Mouse (Mus musculus) embryonic facial prominence, embryonic 10.5 days (tissue): ENCODE data around the gene Kdm7a. TPM values are rescaled to one million over a fixed set of nuclear protein-coding genes. Genes with fewer than 3 reads are reported as not detected.

Experiments used
- DNase-seq: peaks from one replicate; pipeline ENCODE4 v3.0.0-alpha.2; 2017; ENCODE audit warnings: low spot score
- H3K27ac ChIP-seq: fragments of 300-500 bp; sonication (generic); replicated peaks from 2 replicates; pipeline ENCODE4 v1.5.1; 2016; ENCODE audit warnings: mild to moderate bottlenecking
- H3K27me3 ChIP-seq: fragments of 300-500 bp; sonication (generic); replicated peaks from 2 replicates; pipeline ENCODE4 v1.6.1; 2016; ENCODE audit warnings: low read depth, mild to moderate bottlenecking; ENCODE audit not compliant: poor library complexity, severe bottlenecking
- H3K36me3 ChIP-seq: fragments of 300-500 bp; sonication (generic); replicated peaks from 2 replicates; pipeline ENCODE4 v1.6.1; 2016; ENCODE audit warnings: mild to moderate bottlenecking, moderate library complexity
- H3K4me1 ChIP-seq: fragments of 300-500 bp; sonication (generic); 2 replicates; pipeline ENCODE4 v1.6.1; 2016
- H3K4me3 ChIP-seq: fragments of 300-500 bp; sonication (generic); 2 replicates; pipeline ENCODE4 v1.5.1; 2016; ENCODE audit warnings: mild to moderate bottlenecking, moderate library complexity
- H3K9me3 ChIP-seq: fragments of 300-500 bp; sonication (generic); 2 replicates; pipeline ENCODE4 v1.6.1; 2016; ENCODE audit warnings: mild to moderate bottlenecking
- WGBS: fragments of 180-500 bp; shearing (Covaris S2); methylation state at CpG from one replicate; pipeline ENCODE4 v1.1.7; 2016; 5-methylcytosine and 5-hydroxymethylcytosine counted together
- polyA plus RNA-seq: library from polyadenylated mRNA; unstranded; fragments of >200 nt; fragmentation: Nextera tagmentation; extraction: Ambion mirVana; gene quantifications from 2 replicates; pipeline ENCODE4 v1.2.1, GENCODE M21; 2016

The Kdm7a gene
- polyA plus RNA-seq, 1 experiment from 2014 or later = 9.5 TPM

DNA sequence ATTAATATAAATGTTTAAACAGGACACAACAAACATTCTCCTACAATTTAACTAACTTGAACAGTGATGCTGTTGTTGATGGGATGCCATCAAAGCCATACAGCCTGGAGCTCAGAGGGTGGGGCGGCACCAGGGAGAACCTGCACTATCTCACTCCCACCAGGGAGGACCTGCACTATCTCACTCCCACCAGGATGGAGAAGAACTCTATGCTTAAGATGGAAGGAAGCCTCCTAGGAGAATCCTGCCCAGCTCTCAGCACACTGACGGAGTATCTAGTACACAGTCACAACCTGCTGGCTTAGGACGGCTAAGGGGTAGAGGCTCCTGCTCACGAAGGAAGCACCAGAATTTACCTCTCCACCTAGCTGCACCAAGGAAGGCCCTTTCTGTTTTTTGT lies 3.4 kb downstream of the Kdm7a start:
- no peaks in the 10 kb centered on the region for H3K27me3 ChIP-seq
- H3K36me3 ChIP-seq = no peaks in the 10 kb centered on the region
- no peak for DNase-seq
- H3K4me1 ChIP-seq = peaks cover 12% of the 10 kb centered on the region
- H3K4me3 ChIP-seq = no peak overlapping the region
- H3K9me3 ChIP-seq = no peaks in the 10 kb centered on the region
- H3K27ac ChIP-seq = no peak overlapping the region
- 91% methylated on average over 4 of the region's 4 CpGs for WGBS

GRCm38 (mm10) chr6:39193006-39193405 lies 13.6 kb downstream of the Kdm7a start:
- no peak for DNase-seq
- WGBS = 96% methylated on average over 5 of the region's 5 CpGs
- Histone ChIP-seq H3K4me1 (no peaks in the 10 kb centered on the region), H3K27ac (no peak overlapping the region), H3K4me3 (no peak overlapping the region), H3K36me3 (peaks cover 15% of the 10 kb centered on the region), H3K9me3 (0 out of 2 replicates have a peak, but pooled peaks cover 4% of the 10 kb centered on the region), H3K27me3 (no peaks in the 10 kb centered on the region)

GRCm38 (mm10) chr6:39191518-39191917 lies 15.1 kb downstream of the Kdm7a start:
- no peaks in the 10 kb centered on the region for H3K4me1 ChIP-seq
- peaks cover 15% of the 10 kb centered on the region for H3K36me3 ChIP-seq
- H3K27me3 ChIP-seq = no peaks in the 10 kb centered on the region
- 92% methylated on average over 2 of the region's 2 CpGs for WGBS
- DNase-seq = no peak
- no peak overlapping the region for H3K27ac ChIP-seq
- H3K9me3 ChIP-seq = 0 out of 2 replicates have a peak, but pooled peaks cover 4% of the 10 kb centered on the region
- no peak overlapping the region for H3K4me3 ChIP-seq

DNA sequence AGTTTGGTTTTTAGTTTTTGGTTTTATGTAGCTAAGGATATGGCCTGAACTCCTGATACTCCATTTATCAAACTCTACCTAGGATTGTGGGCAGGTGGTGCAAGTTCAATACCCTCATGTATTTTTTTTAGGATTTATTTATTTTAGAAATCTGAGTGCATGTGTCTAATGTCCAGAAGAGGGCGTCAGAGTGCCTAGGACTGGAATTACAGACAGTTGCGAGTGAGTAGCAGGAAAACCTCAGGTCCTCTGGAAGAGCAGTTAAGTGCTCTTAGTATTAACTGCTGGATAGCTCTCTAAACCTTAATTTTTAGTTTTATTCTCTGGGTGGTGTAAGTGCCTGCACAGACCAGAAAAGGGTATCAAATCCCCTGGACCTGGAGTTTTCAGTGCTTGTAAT lies 19.4 kb downstream of the Kdm7a start:
- Histone ChIP-seq H3K27ac (no peak overlapping the region), H3K4me3 (no peak overlapping the region), H3K4me1 (no peaks in the 10 kb centered on the region), H3K9me3 (0 out of 2 replicates have a peak, but pooled peaks cover 4% of the 10 kb centered on the region), H3K36me3 (peaks cover 18% of the 10 kb centered on the region), H3K27me3 (no peaks in the 10 kb centered on the region)
- DNase-seq = no peak
- WGBS = 40% methylated on average over 2 of the region's 2 CpGs

DNA sequence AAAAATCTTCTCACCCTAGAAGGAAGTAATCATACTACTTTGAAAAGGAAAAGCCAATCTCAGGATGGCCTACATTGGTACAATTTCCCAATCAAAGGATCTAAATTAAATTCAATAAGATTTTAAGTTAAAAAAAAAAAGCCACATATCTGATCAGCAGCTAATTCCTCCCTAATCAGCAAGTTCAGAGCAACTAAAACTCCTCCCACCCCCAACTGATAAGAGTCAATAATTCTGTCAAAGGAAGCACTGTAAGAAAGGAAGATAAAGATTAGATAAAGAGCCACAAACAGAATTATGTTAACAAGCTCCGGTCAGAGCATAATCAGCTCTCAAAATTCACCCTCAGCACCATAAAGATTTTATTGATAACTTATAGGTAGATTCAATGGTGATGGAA lies 37.5 kb downstream of the Kdm7a start:
- WGBS = 90% methylated on average over 1 of the region's 1 CpGs
- no peak for DNase-seq
- Histone ChIP-seq H3K4me1 (no peaks in the 10 kb centered on the region), H3K27ac (no peak overlapping the region), H3K36me3 (peaks cover 74% of the 10 kb centered on the region), H3K27me3 (no peaks in the 10 kb centered on the region), H3K9me3 (no peaks in the 10 kb centered on the region), H3K4me3 (no peak overlapping the region)

- H3K36me3 ChIP-seq = peaks cover 82% of the 10 kb centered on the region
- WGBS = 98% methylated on average over 1 of the region's 1 CpGs
These were observed 41.7 kb downstream of the Kdm7a start for GRCm38 (mm10) chr6:39164891-39165290.

DNA sequence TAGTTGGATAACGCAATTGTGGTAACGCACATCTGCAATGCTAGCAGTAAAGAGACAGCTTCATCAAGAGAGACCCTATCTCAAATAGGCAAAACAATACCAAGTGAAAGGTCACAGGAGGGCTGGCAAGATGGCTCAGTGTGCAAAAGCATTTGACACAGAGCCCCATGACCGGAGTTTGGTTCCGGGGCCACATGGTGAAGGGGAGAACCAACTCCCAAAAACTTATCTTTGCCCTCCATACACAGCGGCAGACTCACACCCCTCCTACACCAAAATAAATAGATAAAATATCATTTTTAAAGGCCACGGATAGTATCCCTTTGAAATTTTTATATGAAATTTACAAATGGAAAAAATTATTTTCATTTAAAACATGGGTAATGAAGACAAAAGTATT lies 44.6 kb downstream of the Kdm7a start:
- no peaks in the 10 kb centered on the region for H3K27me3 ChIP-seq
- DNase-seq = no peak
- no peak overlapping the region for H3K27ac ChIP-seq
- H3K9me3 ChIP-seq = no peaks in the 10 kb centered on the region
- peaks cover 74% of the 10 kb centered on the region for H3K36me3 ChIP-seq
- H3K4me1 ChIP-seq = no peaks in the 10 kb centered on the region
- no peak overlapping the region for H3K4me3 ChIP-seq
- WGBS = 93% methylated on average over 6 of the region's 6 CpGs

More at GRCm38 (mm10) chr6:39164891-39165290, 41.7 kb downstream of the Kdm7a start:
- DNase-seq = no peak
- no peak overlapping the region for H3K27ac ChIP-seq
- H3K27me3 ChIP-seq = no peaks in the 10 kb centered on the region
- no peaks in the 10 kb centered on the region for H3K9me3 ChIP-seq
- no peak overlapping the region for H3K4me3 ChIP-seq
- H3K4me1 ChIP-seq = no peaks in the 10 kb centered on the region

DNA sequence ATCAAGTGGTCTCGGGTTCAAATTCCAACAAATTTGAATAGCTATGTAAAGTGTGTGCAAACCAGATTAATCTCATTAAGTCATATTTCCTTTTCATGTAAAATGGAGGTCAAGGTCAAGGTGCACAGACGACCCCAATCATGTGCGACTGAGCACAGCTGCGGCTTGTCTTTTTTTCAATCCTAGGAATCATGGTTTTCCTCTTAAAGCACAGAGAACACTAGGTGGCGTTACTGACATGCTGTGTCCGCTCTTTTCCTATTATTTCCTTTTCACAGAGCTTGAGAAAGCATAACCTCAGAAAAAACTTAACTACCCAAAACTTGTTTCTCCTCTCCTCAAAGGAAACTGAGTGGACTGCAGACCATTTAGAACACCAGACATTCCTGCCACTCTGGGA lies 60.5 kb downstream of the Kdm7a start:
- peak; percentile 13 for DNase-seq
- Histone ChIP-seq H3K27me3 (no peaks in the 10 kb centered on the region), H3K4me1 (no peaks in the 10 kb centered on the region), H3K4me3 (no peak overlapping the region), H3K36me3 (peaks cover 87% of the 10 kb centered on the region), H3K27ac (no peak overlapping the region), H3K9me3 (no peaks in the 10 kb centered on the region)
- WGBS = 60% methylated on average over 6 of the region's 6 CpGs

GRCm38 (mm10) chr6:39132556-39132955 lies 74.0 kb downstream of the Kdm7a start:
- WGBS = 56% methylated on average over 5 of the region's 5 CpGs
- no peaks in the 10 kb centered on the region for H3K27me3 ChIP-seq
- no peaks in the 10 kb centered on the region for H3K4me1 ChIP-seq
- H3K4me3 ChIP-seq = no peak overlapping the region
- H3K36me3 ChIP-seq = peaks cover 28% of the 10 kb centered on the region
- no peak overlapping the region for H3K27ac ChIP-seq
- no peak for DNase-seq
- peaks cover 5% of the 10 kb centered on the region; the same call in 1 of the 2 replicates for H3K9me3 ChIP-seq

GRCm38 (mm10) chr6:39131480-39131879 lies 75.1 kb downstream of the Kdm7a start:
- WGBS = 38% methylated on average over 4 of the region's 4 CpGs
- H3K27me3 ChIP-seq = no peaks in the 10 kb centered on the region
- peaks cover 11% of the 10 kb centered on the region; the same call in 1 of the 2 replicates for H3K9me3 ChIP-seq
- H3K36me3 ChIP-seq = peaks cover 28% of the 10 kb centered on the region
- no peaks in the 10 kb centered on the region for H3K4me1 ChIP-seq
- H3K4me3 ChIP-seq = no peak overlapping the region
- H3K27ac ChIP-seq = no peak overlapping the region
- DNase-seq = no peak

DNA sequence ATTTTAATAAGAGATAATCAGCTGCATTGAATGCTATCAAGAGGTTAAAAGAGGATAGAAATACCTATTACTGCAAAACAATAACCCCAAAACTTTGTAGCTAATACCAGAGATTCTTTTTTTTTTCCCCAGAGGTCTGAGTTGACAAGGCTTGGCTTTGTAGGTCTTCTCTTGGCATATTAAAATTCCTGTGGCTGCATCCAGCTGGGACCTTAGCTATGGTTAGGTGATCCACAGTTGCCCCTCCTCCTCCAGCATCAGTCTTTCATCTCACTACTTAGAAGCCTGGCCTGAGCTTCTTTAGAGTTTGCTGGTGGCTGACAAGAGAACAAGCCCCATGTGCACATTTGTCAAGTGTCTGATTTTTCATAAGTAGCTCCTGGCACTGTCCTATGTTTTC lies 81.9 kb downstream of the Kdm7a start:
- Histone ChIP-seq H3K4me3 (no peak overlapping the region), H3K27me3 (peaks cover 22% of the 10 kb centered on the region), H3K36me3 (no peaks in the 10 kb centered on the region), H3K4me1 (no peaks in the 10 kb centered on the region), H3K9me3 (peaks cover 11% of the 10 kb centered on the region; the same call in 1 of the 2 replicates), H3K27ac (no peak overlapping the region)
- DNase-seq = no peak

GRCm38 (mm10) chr6:39120685-39121084 lies 85.9 kb downstream of the Kdm7a start:
- Histone ChIP-seq H3K4me1 (peaks cover 12% of the 10 kb centered on the region), H3K27ac (no peak overlapping the region), H3K9me3 (peaks cover 7% of the 10 kb centered on the region), H3K4me3 (no peak overlapping the region), H3K27me3 (peaks cover 63% of the 10 kb centered on the region), H3K36me3 (no peaks in the 10 kb centered on the region)
- DNase-seq = no peak
- 69% methylated on average over 3 of the region's 3 CpGs for WGBS

GRCm38 (mm10) chr6:39118456-39118881 lies 88.1 kb downstream of the Kdm7a start:
- WGBS = 12% methylated on average over 49 of the region's 49 CpGs
- no peaks in the 10 kb centered on the region for H3K36me3 ChIP-seq
- peaks cover 76% of the 10 kb centered on the region for H3K27me3 ChIP-seq
- DNase-seq = no peak
- peak overlapping the region; percentile 68 for H3K4me3 ChIP-seq
- H3K27ac ChIP-seq = peak overlapping the region; percentile 74
- H3K4me1 ChIP-seq = peaks cover 12% of the 10 kb centered on the region
- peaks cover 7% of the 10 kb centered on the region for H3K9me3 ChIP-seq
